Mouse (Mus musculus): ENCODE data around the gene Bicra.

Gene Bicra

DNA sequence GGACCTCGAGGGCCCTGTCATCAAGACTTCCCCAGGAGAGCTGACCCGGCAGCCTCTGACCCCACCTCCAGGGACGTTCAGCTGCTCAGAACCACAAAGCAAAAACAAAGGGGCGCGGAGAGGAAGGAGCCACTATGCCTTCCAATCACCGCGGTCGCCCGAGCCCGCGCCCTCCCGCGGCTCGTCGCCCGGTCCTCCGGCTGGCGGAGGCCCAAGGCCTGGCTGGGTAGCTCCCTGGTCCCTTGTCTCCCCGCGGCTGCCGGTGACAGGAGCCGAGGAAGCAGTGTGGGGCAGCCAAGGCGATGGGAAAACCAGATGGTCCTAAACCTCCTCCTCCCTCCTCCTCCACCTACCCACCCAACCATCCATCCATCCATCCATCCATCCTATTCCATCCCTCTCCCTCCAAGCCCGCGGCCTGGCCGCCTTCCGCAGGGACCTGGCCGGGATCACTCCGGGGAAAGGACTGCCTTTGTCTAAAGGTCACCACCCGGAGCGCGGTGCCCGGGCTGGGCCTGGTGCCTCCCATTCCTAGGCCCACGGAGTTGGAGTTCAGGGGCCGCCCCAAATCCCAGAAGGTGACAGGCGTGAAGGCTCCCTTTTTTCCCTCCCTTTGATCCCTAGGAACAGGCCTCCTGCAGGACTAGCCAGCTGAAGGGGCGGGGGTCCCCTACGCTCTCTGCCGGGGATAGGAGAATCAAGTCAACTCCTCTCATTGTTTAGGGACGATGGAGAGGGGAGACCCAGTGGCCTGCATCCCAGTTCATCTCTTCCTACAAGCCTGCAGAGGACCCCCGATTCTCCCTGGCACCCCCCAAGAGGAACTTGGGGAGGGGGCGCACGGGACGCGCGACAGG, 1.0 kb downstream of the Bicra start:
- DNase-seq: peak; percentile 70

DNA sequence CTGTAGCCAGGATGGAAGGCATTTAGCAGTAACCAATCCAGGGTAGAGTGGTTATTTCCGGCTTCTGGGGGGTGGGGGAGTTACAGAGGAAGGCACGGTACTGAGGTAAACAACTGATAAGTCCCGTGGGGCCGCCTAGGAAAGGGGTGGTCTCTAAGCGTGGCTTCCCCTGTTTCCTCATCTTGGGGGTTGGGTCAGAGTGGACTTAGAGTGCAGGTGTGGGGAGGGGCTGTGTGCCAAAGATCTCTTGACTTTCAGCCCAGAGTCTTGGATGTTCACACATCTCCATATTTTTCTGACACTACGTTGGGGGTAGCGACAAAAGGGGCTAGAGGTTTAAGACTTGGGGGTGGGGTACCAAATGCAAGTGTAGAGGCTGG, 1.6 kb downstream of the Bicra start:
- DNase-seq: peak; percentile 83

DNA sequence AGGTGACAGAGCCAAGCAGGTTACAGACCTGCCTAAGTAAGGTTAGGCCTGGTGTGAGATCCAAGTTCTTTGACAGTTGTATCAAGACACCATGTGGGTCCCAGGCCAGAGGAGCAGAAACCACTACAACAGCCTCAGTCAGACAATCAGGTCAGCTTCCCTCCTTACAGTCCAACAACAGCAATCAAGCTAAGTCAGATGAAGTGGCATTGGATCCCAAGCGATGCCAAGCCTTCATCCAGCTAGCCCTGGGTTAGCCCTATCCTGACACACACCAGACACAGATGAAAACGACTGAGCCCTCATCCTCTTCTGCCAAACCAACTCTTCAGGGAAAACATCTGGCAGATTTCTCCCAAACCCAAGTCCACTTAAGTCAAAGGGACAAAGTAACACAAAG, 2.2 kb downstream of the Bicra start:
- no peak for DNase-seq

DNA sequence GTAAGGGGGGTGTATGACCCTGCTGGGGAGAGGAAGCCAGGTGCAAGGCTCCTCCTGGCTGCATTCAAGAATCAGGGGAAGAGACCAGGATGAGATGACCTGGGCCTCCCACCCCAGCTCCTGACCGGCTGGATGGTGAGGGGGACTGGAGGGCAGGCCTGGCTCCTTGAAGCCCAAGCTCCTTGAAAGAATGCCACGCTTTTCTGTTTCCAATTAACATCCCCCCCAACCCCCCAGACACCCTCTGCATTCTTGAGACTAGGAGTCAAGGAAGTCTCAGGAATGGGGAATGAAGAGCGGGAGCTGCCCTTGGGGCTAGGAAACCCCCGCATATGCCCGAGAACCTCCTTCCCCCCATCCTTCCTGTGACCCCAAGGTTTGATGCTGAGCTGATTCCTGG, 3.2 kb downstream of the Bicra start:
- DNase-seq: peak; percentile 73

DNA sequence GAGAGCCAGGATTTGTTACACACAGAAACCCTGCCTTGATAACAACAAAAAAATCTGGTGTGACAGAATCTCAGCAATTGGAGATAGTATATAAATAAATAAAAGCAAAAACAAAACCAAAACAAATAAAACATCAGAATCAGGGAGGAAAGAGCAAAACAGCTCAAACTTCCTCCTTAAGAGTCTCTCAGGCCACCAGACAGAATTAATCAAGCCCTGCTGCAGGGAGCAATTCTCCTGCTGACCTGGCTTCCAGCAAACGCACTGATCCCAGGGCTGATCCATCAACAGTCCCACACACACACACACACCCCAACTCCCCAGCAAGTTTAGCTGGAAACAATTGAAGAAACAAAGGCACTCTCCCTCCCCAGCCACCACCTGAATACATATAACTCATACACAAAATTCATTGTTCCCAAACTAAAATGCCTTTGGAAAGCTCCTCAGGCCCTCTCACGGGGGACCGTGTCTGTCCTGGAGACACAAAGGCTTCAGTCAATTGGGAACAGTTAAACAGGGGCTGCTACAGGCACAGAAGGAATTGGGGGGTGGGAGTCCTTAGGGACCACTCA, 3.8 kb downstream of the Bicra start:
- DNase-seq: peak; percentile 52

DNA sequence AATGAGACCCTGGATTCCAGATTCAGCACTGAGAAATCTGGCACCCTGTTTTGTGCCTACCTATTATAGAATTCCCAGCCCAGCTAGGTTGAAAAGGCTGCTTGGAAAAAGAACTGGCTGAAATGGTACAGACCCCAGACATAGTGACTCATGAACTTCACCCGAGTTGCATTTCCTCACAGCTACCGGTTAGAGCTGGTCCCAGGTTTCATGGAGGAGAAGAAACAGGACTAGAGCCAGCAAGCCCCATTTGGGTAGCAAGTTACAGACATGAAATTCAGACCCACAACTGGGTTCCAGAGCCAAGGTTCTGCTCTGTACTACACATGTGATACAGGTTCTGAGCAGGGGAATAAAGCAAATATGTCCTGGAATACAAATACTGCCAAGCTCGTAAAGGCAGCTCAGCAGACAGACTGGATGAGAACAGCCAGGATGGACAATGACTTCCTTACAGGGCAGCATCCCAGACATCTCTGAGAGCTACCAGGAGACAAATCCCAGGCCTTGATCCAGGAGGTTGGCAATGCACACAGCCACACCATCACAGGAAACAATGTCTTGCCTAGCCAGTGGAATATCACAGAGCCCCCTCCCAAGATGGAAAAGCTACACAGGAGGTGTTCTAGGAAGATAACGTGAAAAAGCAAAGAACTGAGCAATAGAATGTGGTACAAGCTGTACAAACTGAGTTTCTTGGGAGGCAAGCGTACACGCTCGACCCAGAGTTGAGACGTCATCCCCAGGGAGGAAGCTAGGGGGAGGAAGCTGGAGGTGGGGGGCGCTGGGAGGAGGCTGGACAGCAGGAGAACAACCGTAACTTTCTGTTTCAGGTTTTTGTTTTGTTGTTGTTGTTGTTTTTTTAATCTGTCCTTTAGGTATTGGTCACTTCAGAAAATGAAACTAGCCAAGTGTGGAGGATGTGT, 4.6 kb downstream of the Bicra start:
- no peak for DNase-seq

DNA sequence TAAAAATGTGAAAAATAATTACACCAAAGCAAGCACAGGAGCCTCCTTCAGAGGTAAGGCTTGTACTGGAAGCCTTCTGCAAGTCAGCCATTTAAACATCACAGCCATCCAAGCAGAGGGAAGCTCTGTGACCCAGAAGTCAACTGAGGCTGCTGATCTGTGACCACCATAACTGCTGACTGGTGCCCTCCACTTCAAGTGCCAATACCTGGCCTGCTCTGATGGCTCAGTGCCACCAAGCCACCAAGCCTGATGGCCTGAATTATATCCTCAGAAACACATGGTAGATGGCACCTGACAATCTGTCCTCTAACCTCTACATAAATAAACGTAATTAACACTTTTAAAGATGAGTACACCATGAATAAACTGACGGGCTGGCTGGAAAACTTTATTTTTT, 6.5 kb downstream of the Bicra start:
- DNase-seq: no peak

DNA sequence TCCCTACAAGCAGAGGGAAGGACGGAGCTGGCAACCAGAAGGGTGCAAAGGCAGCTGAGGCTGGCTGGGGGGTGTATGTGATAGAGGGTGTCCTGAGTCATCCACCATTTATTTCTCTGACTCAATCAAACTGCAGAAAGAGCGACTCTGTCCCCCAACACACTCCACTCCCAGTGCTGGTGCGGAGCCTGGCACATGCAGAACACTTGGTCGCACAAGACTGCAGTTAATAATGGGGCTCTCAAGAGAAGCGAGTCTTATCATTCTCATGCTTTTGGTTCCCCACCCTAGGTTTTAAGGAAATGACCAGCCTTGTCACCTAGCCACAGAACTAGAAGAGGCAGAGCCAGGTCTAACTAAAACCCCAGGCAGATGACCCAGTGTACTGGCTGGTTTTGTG, 8.4 kb downstream of the Bicra start:
- DNase-seq: no peak

DNA sequence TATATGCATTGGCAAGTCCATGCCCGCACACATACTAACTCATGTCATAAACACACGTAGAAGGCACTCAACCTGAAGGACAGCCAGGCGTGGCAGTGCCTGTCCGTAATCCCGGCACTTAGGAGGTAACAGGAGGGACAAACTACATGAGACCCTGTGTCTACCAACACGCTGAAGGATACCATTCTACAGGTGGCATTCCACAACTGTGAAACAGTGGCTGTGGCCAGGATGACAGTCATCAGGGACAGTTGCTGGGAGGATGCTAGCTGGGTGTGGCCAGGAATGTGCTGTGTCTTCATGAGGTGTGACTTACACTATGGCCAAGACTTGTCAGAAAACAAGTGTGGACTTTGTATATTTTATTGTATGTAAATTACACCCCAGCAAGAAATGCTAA, 10.7 kb downstream of the Bicra start:
- no peak for DNase-seq

DNA sequence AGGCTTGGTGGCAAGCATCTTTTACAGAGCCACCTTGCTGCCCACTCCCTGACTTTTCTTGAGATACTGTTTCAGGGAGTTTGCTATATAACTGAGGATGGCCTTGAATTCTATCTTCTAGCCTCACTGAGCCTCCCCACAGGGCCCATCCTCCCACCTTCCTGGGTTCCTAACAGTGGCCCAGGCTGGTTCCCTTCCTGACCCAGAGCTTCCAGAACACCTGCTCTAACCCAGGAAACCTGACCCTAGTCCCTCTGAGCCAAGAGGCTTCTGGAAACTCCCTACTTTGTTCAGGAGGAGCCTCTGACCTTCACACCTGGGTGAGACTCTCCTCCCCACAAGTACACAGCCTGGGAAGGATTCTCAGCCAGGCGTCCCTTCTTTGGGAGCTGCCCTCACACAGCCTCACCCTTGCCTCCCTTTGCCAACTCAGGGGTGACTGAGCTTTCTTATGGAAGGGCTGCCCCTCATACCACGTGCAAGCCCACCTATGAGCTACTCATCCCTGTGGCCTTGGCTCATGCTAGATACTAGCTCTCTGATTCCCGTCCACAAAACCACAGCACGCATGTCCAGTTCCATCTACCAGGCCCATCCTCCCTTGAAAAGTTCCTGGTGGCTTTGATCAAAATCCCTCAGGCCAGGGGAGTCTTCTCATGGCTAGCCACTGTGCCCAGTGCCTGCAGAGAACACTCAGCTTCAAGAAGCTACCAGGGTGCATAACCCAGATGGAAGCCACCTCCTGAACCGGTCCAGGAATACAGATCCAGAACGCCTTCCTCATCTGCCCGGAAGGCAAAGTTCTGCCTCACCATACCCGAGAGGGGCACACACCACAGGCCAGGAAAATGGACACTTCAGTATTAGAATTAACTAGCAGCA, 13.9 kb downstream of the Bicra start:
- no peak for DNase-seq

DNA sequence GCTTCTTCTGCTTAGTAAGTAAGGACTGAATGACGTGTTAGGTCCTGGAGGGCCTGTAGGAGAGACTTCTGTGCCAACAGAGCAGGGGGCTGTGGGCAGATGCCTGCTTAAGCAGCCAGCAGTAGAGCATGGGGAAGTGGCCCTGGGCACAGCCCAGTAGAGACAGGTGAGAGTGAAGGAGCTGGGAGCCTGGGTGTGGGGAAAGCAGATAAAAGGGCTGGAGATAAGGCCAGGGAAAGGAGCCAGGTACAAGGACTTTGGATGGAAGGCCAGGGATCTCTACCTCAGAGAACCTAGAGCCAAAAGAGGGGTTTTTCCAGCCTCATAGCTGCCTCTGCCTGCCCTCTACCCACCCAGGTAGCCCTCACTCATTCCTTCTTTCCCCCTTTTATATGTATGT, 14.7 kb downstream of the Bicra start:
- no peak for DNase-seq

DNA sequence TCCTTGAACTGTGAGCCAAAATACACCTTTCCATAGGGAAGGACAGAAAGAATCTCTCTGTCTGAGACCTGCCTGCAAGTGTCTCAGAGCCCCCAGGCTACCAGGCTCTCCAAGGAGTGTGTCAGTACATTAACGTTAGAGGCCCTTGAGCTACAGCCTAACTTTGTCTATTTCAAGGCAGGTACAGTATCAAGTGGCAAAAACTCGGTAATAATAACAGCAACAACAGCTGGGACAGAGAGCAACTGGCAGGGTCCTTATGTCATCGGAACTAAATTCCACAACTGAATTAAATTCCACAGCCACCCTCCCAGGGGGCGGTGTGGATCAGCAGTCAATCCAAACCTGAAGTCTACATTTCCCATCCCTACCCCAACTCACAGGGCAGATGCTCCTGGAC, 16.6 kb downstream of the Bicra start:
- no peak for DNase-seq

DNA sequence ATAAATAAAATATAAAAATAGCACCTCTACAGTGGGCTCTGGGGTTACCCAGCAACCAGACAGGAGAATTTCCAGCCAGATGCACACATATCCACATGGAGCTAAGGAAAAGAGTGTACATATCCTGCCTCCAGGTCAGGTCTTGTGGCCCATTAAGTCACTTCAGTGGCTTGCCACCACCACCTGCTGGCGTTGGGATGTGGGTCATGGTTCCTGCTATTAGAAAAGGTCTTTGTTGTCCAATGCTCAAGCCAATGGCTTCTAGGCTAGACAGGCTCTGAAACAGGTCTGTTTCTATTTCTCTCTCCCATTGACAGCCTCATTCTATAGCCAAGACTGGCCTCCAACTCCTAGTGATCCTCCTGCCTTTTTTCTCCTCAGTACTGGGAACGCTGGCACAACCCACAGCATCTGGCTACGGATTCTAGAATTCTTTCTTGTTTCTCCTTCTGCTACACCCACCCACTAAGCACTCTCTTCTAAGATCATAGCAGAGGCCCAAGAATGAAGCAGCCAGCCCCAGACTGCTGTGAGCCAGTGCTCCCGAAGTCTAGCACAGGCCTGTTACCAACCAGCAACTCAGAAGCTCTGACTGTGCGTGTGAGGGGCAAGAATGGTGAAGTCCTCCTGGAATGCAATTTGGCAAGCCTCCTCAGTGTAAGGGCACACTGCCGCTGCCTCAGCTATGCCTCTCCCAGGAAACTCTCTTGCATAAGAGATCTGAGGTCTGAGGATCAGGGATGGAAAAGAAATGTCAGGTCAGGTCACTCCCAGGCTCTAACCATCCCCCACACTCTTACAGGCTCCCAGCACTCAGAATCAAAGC, 19.4 kb downstream of the Bicra start:
- DNase-seq: no peak

DNA sequence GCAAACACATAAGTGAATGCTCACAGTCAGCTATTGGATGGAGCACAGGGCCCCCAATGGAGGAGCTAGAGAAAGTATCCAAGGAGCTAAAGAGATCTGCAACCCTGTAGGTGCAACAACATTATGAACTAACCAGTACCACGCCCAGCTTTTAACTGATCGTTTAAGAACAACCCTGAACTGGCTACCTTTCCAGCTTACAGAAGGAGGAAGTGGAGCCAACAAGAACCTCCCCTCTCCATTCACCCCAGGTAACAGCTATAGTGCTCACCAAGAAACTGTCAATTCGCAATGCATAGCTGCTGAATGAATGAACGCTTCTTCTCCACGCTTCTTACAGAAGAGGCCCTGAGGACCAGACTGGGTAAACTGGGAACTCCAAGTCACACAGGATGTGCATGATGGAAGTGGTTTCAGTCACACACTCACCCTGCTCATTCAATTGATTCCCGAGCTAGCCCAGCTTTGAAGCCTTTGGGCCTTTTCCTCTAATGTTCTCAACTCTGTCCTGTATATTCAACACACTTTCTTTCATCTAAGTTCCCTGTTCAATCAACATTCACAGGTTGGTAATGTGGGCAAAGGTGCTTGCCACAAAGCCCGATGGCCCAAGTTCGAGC, 23.0 kb downstream of the Bicra start:
- DNase-seq: no peak

DNA sequence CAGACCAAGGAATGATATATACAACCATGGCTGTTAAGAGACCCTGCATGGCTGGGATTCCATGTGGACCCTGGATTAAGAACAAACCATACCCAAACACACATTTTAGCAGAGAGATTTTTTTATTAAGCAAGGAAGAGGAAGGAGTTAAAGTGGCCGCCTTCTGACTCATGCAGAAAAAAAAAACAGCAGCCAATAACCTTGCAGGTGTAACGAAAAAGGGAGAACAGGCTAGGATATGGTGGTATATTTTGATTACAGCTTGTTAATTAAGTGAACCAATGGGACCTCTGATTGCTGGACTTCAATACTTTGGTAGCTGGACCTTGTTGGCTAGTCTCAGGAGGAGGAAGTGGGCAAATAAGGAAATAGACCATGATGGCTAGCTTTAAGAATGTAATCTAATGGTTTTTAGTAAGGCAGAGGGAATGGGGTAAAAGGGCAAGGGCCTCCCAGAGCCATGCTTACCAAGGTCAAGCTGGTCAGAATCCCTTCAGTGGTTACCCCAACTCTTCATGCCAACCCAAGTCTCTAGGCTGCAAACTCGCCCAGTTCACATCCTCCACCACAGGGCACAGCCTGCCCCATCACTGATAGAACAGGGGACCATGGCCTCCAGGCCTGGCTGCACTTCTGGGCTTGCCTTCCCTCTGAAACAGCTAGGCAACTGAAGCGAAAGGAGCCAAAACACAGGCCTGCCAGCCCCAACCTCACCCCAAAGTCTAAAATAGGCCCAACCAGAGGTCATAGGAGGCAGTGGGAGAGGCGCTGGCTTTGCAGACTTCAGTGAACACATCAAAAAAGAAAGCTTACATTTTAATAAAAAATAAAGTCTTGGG, 28.2 kb downstream of the Bicra start:
- no peak for DNase-seq

DNA sequence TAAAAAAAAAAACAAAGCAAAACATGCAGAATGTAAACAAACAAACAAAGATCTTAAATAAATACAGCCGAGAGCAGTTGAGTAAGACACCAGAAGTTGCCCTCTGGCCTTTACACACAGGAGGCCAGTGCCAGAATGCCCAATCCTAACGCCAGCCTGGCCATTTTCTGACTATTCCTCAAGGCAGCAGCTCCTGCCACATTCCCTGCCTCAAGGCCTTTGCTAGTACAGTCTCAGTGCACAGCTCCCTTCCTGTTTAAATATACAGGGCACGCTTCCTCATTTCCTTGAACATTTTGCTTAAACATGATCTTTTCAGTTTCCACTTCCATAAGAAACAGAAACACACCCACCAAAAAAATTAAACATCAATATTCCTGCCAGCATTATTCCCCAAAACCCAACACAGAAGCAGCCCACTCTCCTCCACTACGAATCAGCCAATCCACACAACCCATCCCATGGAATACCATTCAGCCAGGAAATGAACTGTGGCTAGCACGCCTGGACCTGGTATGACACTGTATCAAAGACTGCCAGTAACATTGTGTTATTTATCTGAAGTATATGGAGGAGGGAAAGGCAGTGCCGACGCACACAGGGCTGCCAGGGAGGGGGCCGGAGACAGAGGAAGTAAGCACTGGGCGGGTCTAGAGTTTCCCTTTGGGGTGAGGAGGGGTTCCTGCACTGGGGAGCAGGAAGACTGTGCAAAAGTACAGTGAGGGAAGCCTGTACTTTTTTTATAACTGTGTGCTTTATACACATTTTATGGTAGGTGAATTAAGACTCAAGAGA, 29.5 kb downstream of the Bicra start:
- DNase-seq: no peak

DNA sequence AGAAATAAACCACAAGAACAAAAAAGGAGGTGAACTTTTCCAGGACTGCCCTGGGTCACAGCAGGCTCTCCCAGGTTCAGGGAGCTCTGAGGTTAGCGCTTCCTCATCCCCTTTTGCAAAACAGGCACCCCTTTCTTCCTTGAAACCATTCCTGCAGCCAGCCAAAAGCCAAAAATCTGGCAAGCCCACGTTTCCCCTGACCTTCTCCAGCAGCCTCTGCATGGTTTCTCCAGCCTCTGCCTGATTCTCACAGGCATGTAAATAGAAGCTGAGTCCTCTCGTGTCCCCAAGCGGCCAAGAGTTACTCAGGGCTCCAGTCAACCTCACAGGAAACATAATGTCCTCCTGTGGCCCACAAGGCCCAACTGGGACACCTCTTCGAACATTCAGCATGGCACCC, 32.3 kb downstream of the Bicra start:
- no peak for DNase-seq

DNA sequence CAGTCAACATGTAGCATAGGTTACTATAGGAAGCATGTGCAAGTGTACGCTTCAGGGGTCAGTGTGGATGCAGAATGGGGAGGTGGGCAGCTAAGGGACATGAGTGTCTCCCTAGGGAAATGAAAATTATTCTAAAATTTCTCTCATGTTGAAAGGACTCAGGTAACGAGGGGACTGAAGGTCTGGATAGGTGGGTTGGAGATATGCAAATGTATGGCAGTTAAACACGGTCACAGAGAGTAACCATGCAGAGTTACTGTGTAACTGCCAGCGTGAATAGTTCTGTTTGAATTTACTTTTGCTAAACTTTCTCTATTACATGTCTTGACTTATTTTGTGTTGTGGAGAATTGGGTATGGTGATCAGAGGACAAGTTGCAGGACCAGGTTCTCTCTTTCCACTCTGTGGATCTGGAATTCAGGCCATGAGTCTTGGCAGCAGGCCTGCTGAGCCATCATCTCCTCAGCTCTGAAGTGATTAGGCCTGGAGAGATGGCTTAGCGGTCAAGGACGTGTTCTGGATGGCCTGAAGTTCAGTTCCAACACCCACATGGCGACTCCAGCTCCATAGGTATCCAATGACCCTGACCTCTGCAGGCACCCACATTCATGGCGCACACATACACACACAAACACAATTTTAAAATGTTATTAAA, 33.1 kb downstream of the Bicra start:
- DNase-seq: no peak

DNA sequence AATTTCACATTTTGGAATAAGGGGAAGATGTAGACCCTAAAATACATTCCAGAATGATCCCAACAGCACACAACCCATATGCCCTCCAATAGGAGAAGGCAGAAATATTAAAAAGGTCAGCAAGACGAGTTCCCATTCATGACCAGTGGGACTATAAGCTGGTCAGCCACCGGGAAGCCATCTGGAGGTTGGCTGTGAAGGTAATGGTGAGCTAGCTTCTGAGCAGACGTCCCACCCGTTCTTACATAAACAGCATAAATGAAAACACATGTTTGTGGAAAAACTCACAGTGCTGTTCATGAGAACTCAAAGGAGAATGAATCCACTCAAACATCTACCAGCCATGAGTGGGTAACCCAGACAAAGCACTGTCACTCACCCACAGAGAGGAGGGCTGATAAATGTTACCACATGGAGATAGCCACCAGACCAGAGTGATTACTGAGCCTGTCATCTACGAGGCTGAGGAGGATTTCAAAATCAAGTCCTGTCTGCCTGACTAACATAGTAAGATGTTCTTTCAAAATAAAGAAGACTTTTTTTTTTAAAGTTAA, 33.9 kb downstream of the Bicra start:
- DNase-seq: no peak
